Mouse (Mus musculus) cerebellum, adult 11 months (tissue): ENCODE measurements around the gene Fndc3b.
A peak's percentile ranks its signal among the peaks of the same experiment; 100 is the strongest.
"Not testable (repeated sequence)": the region's sequence is repeated elsewhere in the genome, so short reads cannot be mapped to it uniquely, and the experiment has no call there.

Source experiments
- DNase-seq: peaks from one replicate; pipeline ENCODE4 v3.0.0; 2022

Gene Fndc3b

GRCm38 (mm10) chr3:27456514-27456913, 254.6 kb downstream of the Fndc3b start:
- no peak for DNase-seq

- no peak for DNase-seq
These were observed 256.5 kb downstream of the Fndc3b start for GRCm38 (mm10) chr3:27454402-27455195.

- no peak for DNase-seq
These were observed 257.5 kb downstream of the Fndc3b start for GRCm38 (mm10) chr3:27453453-27454098.

GRCm38 (mm10) chr3:27449447-27449846, 261.7 kb downstream of the Fndc3b start:
- no peak for DNase-seq

- DNase-seq = no peak
These were observed 262.7 kb downstream of the Fndc3b start for GRCm38 (mm10) chr3:27448367-27448766.

GRCm38 (mm10) chr3:27439704-27440103, 271.4 kb downstream of the Fndc3b start:
- no peak for DNase-seq

GRCm38 (mm10) chr3:27435096-27435620, 275.9 kb downstream of the Fndc3b start:
- DNase-seq = no peak

- DNase-seq = no peak
These were observed 278.1 kb downstream of the Fndc3b start for GRCm38 (mm10) chr3:27432981-27433380.

- peak; percentile 12 for DNase-seq
These were observed 280.4 kb downstream of the Fndc3b start for GRCm38 (mm10) chr3:27430621-27431263.

- no peak for DNase-seq
These were observed 283.7 kb downstream of the Fndc3b start for GRCm38 (mm10) chr3:27427406-27427805.

- DNase-seq = no peak
These were observed 286.9 kb downstream of the Fndc3b start for GRCm38 (mm10) chr3:27424049-27424667.

- DNase-seq = no peak
These were observed 288.6 kb downstream of the Fndc3b start for GRCm38 (mm10) chr3:27422521-27422920.

- no peak for DNase-seq
These were observed 289.1 kb downstream of the Fndc3b start for GRCm38 (mm10) chr3:27421980-27422379.

GRCm38 (mm10) chr3:27418602-27419001, 292.5 kb downstream of the Fndc3b start:
- no peak for DNase-seq

GRCm38 (mm10) chr3:27416786-27417185, 294.3 kb downstream of the Fndc3b start:
- DNase-seq = no peak

- DNase-seq = no peak
These were observed 297.5 kb downstream of the Fndc3b start for GRCm38 (mm10) chr3:27413566-27413965.

GRCm38 (mm10) chr3:27411286-27411685, 299.8 kb downstream of the Fndc3b start:
- no peak for DNase-seq

GRCm38 (mm10) chr3:27408564-27408963, 302.5 kb downstream of the Fndc3b start:
- no peak for DNase-seq

- no peak for DNase-seq
These were observed 304.7 kb downstream of the Fndc3b start for GRCm38 (mm10) chr3:27406440-27406839.

- not testable (repeated sequence) for DNase-seq
These were observed 310.1 kb downstream of the Fndc3b start for GRCm38 (mm10) chr3:27400996-27401395.

- no peak for DNase-seq
These were observed 321.2 kb downstream of the Fndc3b start for GRCm38 (mm10) chr3:27389923-27390322.

- DNase-seq = no peak
These were observed 326.3 kb downstream of the Fndc3b start for GRCm38 (mm10) chr3:27384836-27385235.

GRCm38 (mm10) chr3:27377935-27378334, 333.2 kb downstream of the Fndc3b start:
- no peak for DNase-seq
